ENCODE assay signal across 9 mouse cellular contexts in genomic region chr7:4844917-4845309, GRCm38 (mm10). TPM values are rescaled to one million over a fixed set of nuclear protein-coding genes. Genes with fewer than 3 reads are reported as not detected.
DNase-seq lines count a peak whose midpoint lies in the region; ATAC-seq and TF ChIP-seq lines count a peak whose summit lies in the region.
"Had no signal": no experiment of that assay in that cellular context is flagged by ENCODE, and none has a peak within 500 bp of the region (broad histone marks: within the 10 kb centered on the region; RNA-seq: fewer than 3 reads in every experiment).

No protein-coding gene starts in this region.

- peaks cover 13% of the 10 kb centered on the region; the same call in 1 of the 2 replicates for H3K9me3 ChIP-seq in heart, embryonic 12.5 days (replicated peaks)
- no peaks in the 10 kb centered on the region for H3K9me3 ChIP-seq in embryonic facial prominence, embryonic 15.5 days (replicated peaks)
- H3K9me3 ChIP-seq in hindbrain, embryonic 15.5 days: no peaks in the 10 kb centered on the region
- no peaks in the 10 kb centered on the region for H3K9me3 ChIP-seq in lung, embryonic 14.5 days (ENCODE audit: low read depth, low read length)

- TF ChIP-seq CTCF in heart, adult 2 months (IDR thresholded peaks at IDR 0.05): no peak
- no peak for TF ChIP-seq CTCF in lung, embryonic 14.5 days (IDR thresholded peaks at IDR 0.05; ENCODE audit: low read depth)
- no peak for TF ChIP-seq CTCF in thymus, adult 2 months (IDR thresholded peaks at IDR 0.05; ENCODE audit: borderline replicate concordance, control insufficient read depth, extremely low read depth, insufficient read depth, low read length, poor library complexity)

- peaks cover 91% of the 10 kb centered on the region for H3K27me3 ChIP-seq in heart, embryonic 12.5 days (replicated peaks)
- H3K27me3 ChIP-seq in heart, adult 2 months (ENCODE audit: control insufficient read depth, insufficient read depth, low read length): peaks cover 12% of the 10 kb centered on the region
- H3K27me3 ChIP-seq in embryonic facial prominence, embryonic 15.5 days: peaks cover 50% of the 10 kb centered on the region
- no peaks in the 10 kb centered on the region for H3K27me3 ChIP-seq in hindbrain, embryonic 15.5 days
- peaks cover 42% of the 10 kb centered on the region for H3K27me3 ChIP-seq in lung, embryonic 14.5 days (ENCODE audit: insufficient read depth, low read length)
- H3K27me3 ChIP-seq in thymus, adult 2 months (ENCODE audit: control insufficient read depth, insufficient read depth, low read length): peaks cover 21% of the 10 kb centered on the region; the same call in 1 of the 2 replicates

- TF ChIP-seq EP300 in heart, adult 2 months (IDR thresholded peaks at IDR 0.05; ENCODE audit: insufficient read depth, low read depth, low read length): no peak

- peaks cover 26% of the 10 kb centered on the region for H3K4me1 ChIP-seq in heart, embryonic 12.5 days (replicated peaks)
- no peaks in the 10 kb centered on the region for H3K4me1 ChIP-seq in heart, adult 2 months (ENCODE audit: control insufficient read depth, insufficient read depth, low read length)
- H3K4me1 ChIP-seq in embryonic facial prominence, embryonic 15.5 days: peaks cover 30% of the 10 kb centered on the region
- peaks cover 38% of the 10 kb centered on the region for H3K4me1 ChIP-seq in hindbrain, embryonic 15.5 days (replicated peaks)
- H3K4me1 ChIP-seq in lung, embryonic 14.5 days (ENCODE audit: insufficient read depth): no peaks in the 10 kb centered on the region
- H3K4me1 ChIP-seq in thymus, adult 2 months (replicated peaks; ENCODE audit: control insufficient read depth, insufficient read depth, low read length): peaks cover 7% of the 10 kb centered on the region; the same call in 1 of the 2 replicates

- H3K4me3 ChIP-seq in heart, embryonic 12.5 days: peak overlapping the region; percentile 43
- H3K4me3 ChIP-seq in heart, adult 2 months: no peak overlapping the region
- peak overlapping the region; percentile 46 for H3K4me3 ChIP-seq in embryonic facial prominence, embryonic 15.5 days (replicated peaks)
- H3K4me3 ChIP-seq in hindbrain, embryonic 15.5 days: peak overlapping the region; percentile 77
- H3K4me3 ChIP-seq in lung, embryonic 14.5 days (ENCODE audit: low read depth, low read length): peak overlapping the region; percentile 39
- H3K4me3 ChIP-seq in thymus, adult 2 months (ENCODE audit: control insufficient read depth, insufficient read depth, low read length): no peak overlapping the region

- H3K4me2 ChIP-seq in heart, embryonic 12.5 days: peak overlapping the region; percentile 73
- peak overlapping the region; percentile 86 for H3K4me2 ChIP-seq in embryonic facial prominence, embryonic 15.5 days (replicated peaks)
- H3K4me2 ChIP-seq in hindbrain, embryonic 15.5 days: peak overlapping the region; percentile 90
- H3K4me2 ChIP-seq in lung, embryonic 14.5 days: peak overlapping the region; percentile 83

- no peaks in the 10 kb centered on the region for H3K36me3 ChIP-seq in heart, embryonic 12.5 days
- no peaks in the 10 kb centered on the region for H3K36me3 ChIP-seq in heart, adult 2 months (ENCODE audit: control insufficient read depth, insufficient read depth, low read length)
- no peaks in the 10 kb centered on the region for H3K36me3 ChIP-seq in embryonic facial prominence, embryonic 15.5 days
- no peaks in the 10 kb centered on the region for H3K36me3 ChIP-seq in hindbrain, embryonic 15.5 days
- H3K36me3 ChIP-seq in lung, embryonic 14.5 days (ENCODE audit: insufficient read depth): no peaks in the 10 kb centered on the region
- H3K36me3 ChIP-seq in thymus, adult 2 months (ENCODE audit: control insufficient read depth, insufficient read depth, low read length): no peaks in the 10 kb centered on the region

- no peak overlapping the region for H3K9ac ChIP-seq in heart, embryonic 12.5 days
- H3K9ac ChIP-seq in heart, adult 2 months (ENCODE audit: low read depth, low read length): no peak overlapping the region
- H3K9ac ChIP-seq in embryonic facial prominence, embryonic 15.5 days: peak overlapping the region; percentile 23; the same call in 1 of the 2 replicates
- peak overlapping the region; percentile 77 for H3K9ac ChIP-seq in hindbrain, embryonic 15.5 days
- H3K9ac ChIP-seq in lung, embryonic 14.5 days: no peak overlapping the region

- intact Hi-C loops in heart, adult 2 months (cut with DNase I): no loop called here

- no peak; the same call in 1 of the 2 replicates for ATAC-seq in heart, embryonic 12.5 days (ENCODE audit: insufficient number of reproducible peaks, low FRiP score)
- ATAC-seq in embryonic facial prominence, embryonic 15.5 days (ENCODE audit: insufficient number of reproducible peaks, low FRiP score, low TSS enrichment, low read depth): peak; percentile 58; the same call in 1 of the 2 replicates
- peak; percentile 88 for ATAC-seq in hindbrain, embryonic 15.5 days (ENCODE audit: low FRiP score, low read depth)
- ATAC-seq in lung, embryonic 14.5 days (ENCODE audit: insufficient read depth): peak; percentile 83

- H3K27ac ChIP-seq in heart, embryonic 12.5 days (ENCODE audit: poor library complexity, severe bottlenecking): no peak overlapping the region
- H3K27ac ChIP-seq in heart, adult 2 months: no peak overlapping the region
- H3K27ac ChIP-seq in embryonic facial prominence, embryonic 15.5 days (replicated peaks): no peak overlapping the region
- peak overlapping the region; percentile 92 for H3K27ac ChIP-seq in hindbrain, embryonic 15.5 days (replicated peaks)
- no peak overlapping the region for H3K27ac ChIP-seq in lung, embryonic 14.5 days (ENCODE audit: low read depth)
- no peak overlapping the region for H3K27ac ChIP-seq in thymus, adult 2 months (ENCODE audit: control insufficient read depth, insufficient read depth, low read length)

- no peaks in the 10 kb centered on the region for H3K79me2 ChIP-seq in heart, adult 2 months (replicated peaks; ENCODE audit: control insufficient read depth, insufficient read depth, low read length)

- TF ChIP-seq POLR2A in heart, adult 2 months (IDR thresholded peaks at IDR 0.05; ENCODE audit: insufficient read depth, low read depth, low read length): no peak
- no peak for TF ChIP-seq POLR2A in thymus, adult 2 months (IDR thresholded peaks at IDR 0.05; ENCODE audit: control insufficient read depth, extremely low read depth, insufficient read depth, low read length, poor library complexity)

- no peak for DNase-seq in heart, adult 2 months
- DNase-seq in layer of hippocampus, postnatal 14 days (ENCODE audit: low spot score in 2 of 2): peak; percentile 83 to 95
- peak; percentile 88 for DNase-seq in lung, embryonic 14.5 days
- DNase-seq in retina, postnatal 7 days (ENCODE audit: low read depth, low spot score): peak; percentile 70
- no peak for DNase-seq in thymus, adult 2 months

- WGBS in heart, embryonic 12.5 days: 1% methylated on average over 13 of the region's 13 CpGs
- 7% methylated on average over 13 of the region's 13 CpGs for WGBS in heart, adult 2 months
- 1% methylated on average over 13 of the region's 13 CpGs for WGBS in embryonic facial prominence, embryonic 15.5 days
- 0% methylated on average over 13 of the region's 13 CpGs for WGBS in hindbrain, embryonic 15.5 days
- under 1% methylated on average over 13 of the region's 13 CpGs for WGBS in lung, embryonic 14.5 days
- WGBS in thymus, adult 2 months: 28% methylated on average over 13 of the region's 13 CpGs

RNA-seq across cellular contexts. Expression of gene Shisa7, which starts 0.4 kb away (rescaled TPM):
- polyA plus RNA-seq in heart, embryonic 12.5 days (2016; fragmentation: Nextera tagmentation; extraction: Ambion mirVana): 0.05 TPM in 1 of 2 replicates, not detected in the other
- under 1 TPM in 1 of 2 experiments, not detected in 1; 0.07 TPM for total RNA-seq in heart, adult 2 months (2021)
- polyA plus RNA-seq in heart, adult 2 months (2012; rRNA removed): 0.09 and 0.12 TPM in 2 replicates
- polyA plus RNA-seq in embryonic facial prominence, embryonic 15.5 days (2015; fragmentation: Nextera tagmentation; extraction: Ambion mirVana): 0.43 and 0.99 TPM in 2 replicates
- 10.8 and 12.8 TPM in 2 replicates for polyA plus RNA-seq in hindbrain, embryonic 15.5 days (2015; fragmentation: Nextera tagmentation; extraction: Ambion mirVana)
- 100 to 1,000 TPM; 134 to 137 TPM for total RNA-seq in layer of hippocampus, postnatal 14 days (2021)
- 1.1 and 1.3 TPM in 2 replicates for polyA plus RNA-seq in lung, embryonic 14.5 days (2014; fragmentation: Nextera tagmentation; extraction: Ambion mirVana)
- polyA plus RNA-seq in thymus, adult 2 months (2012; rRNA removed): 0.48 and 0.74 TPM in 2 replicates
- total RNA-seq: CH12.LX had no signal

RNA-seq across cellular contexts. Expression of gene Isoc2b, which starts 25.1 kb away (rescaled TPM):
- 3.9 and 4.4 TPM in 2 replicates for polyA plus RNA-seq in heart, embryonic 12.5 days (2016; fragmentation: Nextera tagmentation; extraction: Ambion mirVana)
- total RNA-seq in heart, adult 2 months (2021): 1 to 10 TPM; 3.5 to 3.8 TPM
- polyA plus RNA-seq in heart, adult 2 months (2012; rRNA removed): 10.0 and 10.3 TPM in 2 replicates
- polyA plus RNA-seq in embryonic facial prominence, embryonic 15.5 days (2015; fragmentation: Nextera tagmentation; extraction: Ambion mirVana): 11.3 and 13.1 TPM in 2 replicates
- polyA plus RNA-seq in hindbrain, embryonic 15.5 days (2015; fragmentation: Nextera tagmentation; extraction: Ambion mirVana): 3.2 and 4.1 TPM in 2 replicates
- total RNA-seq in layer of hippocampus, postnatal 14 days (2021): 1 to 10 TPM; 3.2 to 5.5 TPM
- 5.8 and 6.1 TPM in 2 replicates for polyA plus RNA-seq in lung, embryonic 14.5 days (2014; fragmentation: Nextera tagmentation; extraction: Ambion mirVana)
- 21.8 and 23.6 TPM in 2 replicates for polyA plus RNA-seq in thymus, adult 2 months (2012; rRNA removed)

RNA-seq across cellular contexts. Expression of gene Isoc2a, which starts 32.0 kb away (rescaled TPM):
- polyA plus RNA-seq in heart, embryonic 12.5 days (2016; fragmentation: Nextera tagmentation; extraction: Ambion mirVana): 0.74 and 1.0 TPM in 2 replicates
- total RNA-seq in heart, adult 2 months (2021): 10 to 100 TPM; 48.9 to 55.5 TPM
- polyA plus RNA-seq in heart, adult 2 months (2012; rRNA removed): 29.3 and 30.6 TPM in 2 replicates
- polyA plus RNA-seq in embryonic facial prominence, embryonic 15.5 days (2015; fragmentation: Nextera tagmentation; extraction: Ambion mirVana): 0.95 and 1.2 TPM in 2 replicates
- polyA plus RNA-seq in hindbrain, embryonic 15.5 days (2015; fragmentation: Nextera tagmentation; extraction: Ambion mirVana): 0.75 and 0.77 TPM in 2 replicates
- 1 to 10 TPM; 8.9 to 9.8 TPM for total RNA-seq in layer of hippocampus, postnatal 14 days (2021)
- 0.88 and 0.91 TPM in 2 replicates for polyA plus RNA-seq in lung, embryonic 14.5 days (2014; fragmentation: Nextera tagmentation; extraction: Ambion mirVana)
- polyA plus RNA-seq in thymus, adult 2 months (2012; rRNA removed): 20.3 and 20.5 TPM in 2 replicates

RNA-seq across cellular contexts. Expression of gene Ube2s, which starts 32.5 kb away (rescaled TPM):
- 344 and 363 TPM in 2 replicates for polyA plus RNA-seq in heart, embryonic 12.5 days (2016; fragmentation: Nextera tagmentation; extraction: Ambion mirVana)
- total RNA-seq in heart, adult 2 months (2021): 10 to 100 TPM; 85.1 to 99.1 TPM
- polyA plus RNA-seq in heart, adult 2 months (2012; rRNA removed): 167 and 265 TPM in 2 replicates
- polyA plus RNA-seq in embryonic facial prominence, embryonic 15.5 days (2015; fragmentation: Nextera tagmentation; extraction: Ambion mirVana): 348 and 351 TPM in 2 replicates
- polyA plus RNA-seq in hindbrain, embryonic 15.5 days (2015; fragmentation: Nextera tagmentation; extraction: Ambion mirVana): 269 and 295 TPM in 2 replicates
- total RNA-seq in layer of hippocampus, postnatal 14 days (2021): 100 to 1,000 TPM; 103 to 123 TPM
- 428 and 470 TPM in 2 replicates for polyA plus RNA-seq in lung, embryonic 14.5 days (2014; fragmentation: Nextera tagmentation; extraction: Ambion mirVana)
- polyA plus RNA-seq in thymus, adult 2 months (2012; rRNA removed): 970 and 1,071 TPM in 2 replicates

RNA-seq across cellular contexts. Expression of gene Rpl28, which starts 52.2 kb away (rescaled TPM):
- 279 and 284 TPM in 2 replicates for polyA plus RNA-seq in heart, embryonic 12.5 days (2016; fragmentation: Nextera tagmentation; extraction: Ambion mirVana)
- total RNA-seq in heart, adult 2 months (2021): 100 to 1,000 TPM; 492 to 575 TPM
- polyA plus RNA-seq in heart, adult 2 months (2012; rRNA removed): 135 and 202 TPM in 2 replicates
- 397 and 411 TPM in 2 replicates for polyA plus RNA-seq in embryonic facial prominence, embryonic 15.5 days (2015; fragmentation: Nextera tagmentation; extraction: Ambion mirVana)
- 212 and 228 TPM in 2 replicates for polyA plus RNA-seq in hindbrain, embryonic 15.5 days (2015; fragmentation: Nextera tagmentation; extraction: Ambion mirVana)
- 100 to 1,000 TPM; 498 to 526 TPM for total RNA-seq in layer of hippocampus, postnatal 14 days (2021)
- 294 and 337 TPM in 2 replicates for polyA plus RNA-seq in lung, embryonic 14.5 days (2014; fragmentation: Nextera tagmentation; extraction: Ambion mirVana)
- polyA plus RNA-seq in thymus, adult 2 months (2012; rRNA removed): 367 and 512 TPM in 2 replicates

Comparison
In these comparisons a context has a peak if more than half of its experiments do, and no peak if none do; other contexts are left out.
1. H3K4me3 ChIP-seq: peak in heart, embryonic 12.5 days (single experiment), embryonic facial prominence, embryonic 15.5 days (single experiment), hindbrain, embryonic 15.5 days (single experiment) and lung, embryonic 14.5 days (single experiment); none in heart, adult 2 months (single experiment) and thymus, adult 2 months (single experiment).
2. H3K9ac ChIP-seq: peak in embryonic facial prominence, embryonic 15.5 days (single experiment) and hindbrain, embryonic 15.5 days (single experiment); none in heart, embryonic 12.5 days (single experiment), heart, adult 2 months (single experiment) and lung, embryonic 14.5 days (single experiment).
3. DNase-seq: peak in layer of hippocampus, postnatal 14 days (2 of 2), lung, embryonic 14.5 days (single experiment) and retina, postnatal 7 days (single experiment); none in heart, adult 2 months (0 of 2) and thymus, adult 2 months (single experiment).
4. Peak in every context shown above with its lines, with median percentiles within 50 percentile points of each other: H3K4me2 ChIP-seq.